Mouse (Mus musculus): ENCODE data around the gene 6430548M08Rik.

Gene 6430548M08Rik

DNA sequence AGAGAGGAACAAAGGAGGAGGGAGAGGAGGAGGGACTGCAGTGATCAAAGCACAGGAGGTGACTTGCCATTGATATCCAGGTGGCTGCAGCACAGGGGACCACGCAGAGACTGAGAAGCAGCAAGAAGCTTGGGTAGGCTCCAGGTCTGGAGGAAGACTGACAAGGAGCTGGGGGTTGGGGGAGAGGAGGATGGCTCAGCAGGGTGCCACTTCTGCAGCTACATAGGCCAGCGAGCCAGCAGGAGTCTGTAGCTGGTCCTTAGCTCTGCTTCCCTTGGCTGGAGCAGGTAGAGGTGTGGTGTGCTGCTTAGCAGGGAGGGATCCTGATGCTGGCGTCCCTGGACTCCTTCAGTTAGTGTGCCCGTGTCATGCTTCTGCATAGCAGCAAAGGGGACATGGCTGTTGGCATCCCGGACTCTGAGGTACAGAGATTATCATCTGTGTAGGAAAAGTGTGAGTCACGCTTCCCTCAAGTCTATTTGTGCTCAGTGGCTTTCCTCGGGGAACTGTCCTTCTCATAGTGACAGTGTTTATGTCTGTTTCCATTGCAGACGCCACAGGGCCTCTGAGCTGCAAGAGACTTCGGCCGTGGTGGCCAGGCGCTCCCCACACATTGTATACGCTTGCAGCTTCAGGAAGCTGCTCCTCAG, 30.8 kb downstream of the 6430548M08Rik start:
- no peak for DNase-seq

DNA sequence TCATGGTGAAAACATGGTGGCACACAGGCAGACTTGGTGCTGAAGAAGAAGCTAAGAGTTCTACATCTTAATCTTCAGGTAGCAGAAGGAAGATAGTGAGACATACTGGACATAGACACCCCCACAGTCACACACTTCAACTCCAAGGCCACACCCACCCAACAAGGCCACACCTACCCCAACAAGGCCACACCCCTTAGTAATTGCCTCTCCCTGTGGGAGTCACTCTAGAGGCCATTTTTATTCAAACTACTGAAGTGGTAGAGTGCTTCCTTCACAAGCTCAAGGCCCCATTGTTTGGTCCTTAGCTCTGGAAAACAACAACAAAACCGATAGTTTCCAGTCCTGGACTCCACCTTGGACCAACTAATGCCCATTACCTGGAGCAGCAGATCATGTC, 32.1 kb downstream of the 6430548M08Rik start:
- DNase-seq: no peak

DNA sequence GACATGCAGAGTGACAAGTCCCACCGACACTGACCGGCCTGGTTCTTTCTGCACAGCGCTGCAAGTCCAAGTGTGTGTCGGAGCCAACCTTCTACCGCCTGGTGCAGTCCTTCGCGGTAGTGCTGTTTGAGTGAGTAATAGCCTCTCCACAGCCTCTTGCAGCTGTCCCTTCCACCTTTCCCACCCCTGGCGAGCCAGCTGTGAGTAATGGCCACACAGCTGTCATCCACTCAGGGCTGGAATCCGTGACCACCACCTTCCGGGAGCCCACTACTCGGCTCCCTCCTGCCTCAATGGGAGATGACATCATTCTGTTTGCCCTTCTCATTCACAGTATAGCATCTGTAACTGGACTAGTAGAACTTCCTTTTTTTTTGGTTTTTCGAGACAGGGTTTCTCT, 36.1 kb downstream of the 6430548M08Rik start:
- no peak for DNase-seq

DNA sequence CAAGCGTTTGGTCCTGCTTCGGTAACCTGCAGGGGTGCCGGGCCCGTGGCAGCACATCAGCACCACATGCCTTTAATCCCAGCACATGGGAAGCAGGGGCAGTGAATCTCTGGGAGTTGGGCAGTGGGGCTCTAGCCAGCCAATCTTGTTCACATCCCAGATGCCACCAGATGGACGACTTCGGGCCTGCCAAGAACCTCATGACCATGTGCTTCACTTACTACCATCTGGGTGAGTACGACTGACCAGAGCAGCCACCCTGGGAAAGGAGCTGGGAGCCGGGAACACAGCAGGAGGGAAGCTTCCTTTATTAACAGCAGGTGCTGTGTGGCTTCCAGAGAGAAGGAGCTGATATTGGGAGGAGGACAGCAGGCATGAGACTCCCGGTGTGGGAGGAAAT, 37.2 kb downstream of the 6430548M08Rik start:
- no peak for DNase-seq

DNA sequence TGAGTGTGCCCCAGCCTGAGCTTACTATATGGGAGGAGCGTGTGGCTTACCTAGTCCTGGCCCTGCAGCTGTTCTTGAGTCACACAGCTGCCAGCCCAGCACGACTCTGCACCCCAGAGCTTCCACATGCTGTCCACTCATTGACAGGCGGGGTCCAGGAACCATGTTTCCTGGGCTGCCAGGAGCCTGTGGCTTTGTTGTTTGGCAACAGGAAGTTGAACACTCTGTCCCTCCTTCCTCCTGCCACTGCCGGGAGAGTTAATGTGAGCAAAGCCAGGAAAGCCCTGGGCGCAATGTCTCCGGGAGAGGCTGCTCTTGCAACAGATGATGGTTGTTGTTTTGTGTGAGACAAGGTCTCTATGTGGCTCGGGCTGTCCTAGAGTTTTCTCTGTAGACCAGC, 38.7 kb downstream of the 6430548M08Rik start:
- DNase-seq: no peak

DNA sequence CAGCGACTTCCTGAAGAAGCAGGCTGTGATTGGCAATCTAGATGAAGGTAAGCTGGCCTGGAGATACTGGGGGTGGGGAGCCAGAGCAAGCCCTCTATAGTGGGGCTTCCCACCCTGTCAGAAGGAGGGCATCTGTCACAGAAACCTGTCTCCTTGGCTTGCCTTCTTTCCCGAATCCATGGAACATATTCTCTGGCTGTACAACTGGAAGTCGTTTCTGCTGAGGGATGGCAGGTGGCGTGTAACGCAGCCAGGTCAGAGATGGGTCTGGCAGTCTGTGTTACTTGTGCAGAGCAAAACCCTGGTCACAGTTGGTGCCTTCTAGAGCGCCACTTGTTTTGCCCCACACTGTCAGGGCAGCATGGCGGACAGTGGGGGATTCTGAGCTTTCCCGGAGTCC, 46.4 kb downstream of the 6430548M08Rik start:
- DNase-seq: no peak

DNA sequence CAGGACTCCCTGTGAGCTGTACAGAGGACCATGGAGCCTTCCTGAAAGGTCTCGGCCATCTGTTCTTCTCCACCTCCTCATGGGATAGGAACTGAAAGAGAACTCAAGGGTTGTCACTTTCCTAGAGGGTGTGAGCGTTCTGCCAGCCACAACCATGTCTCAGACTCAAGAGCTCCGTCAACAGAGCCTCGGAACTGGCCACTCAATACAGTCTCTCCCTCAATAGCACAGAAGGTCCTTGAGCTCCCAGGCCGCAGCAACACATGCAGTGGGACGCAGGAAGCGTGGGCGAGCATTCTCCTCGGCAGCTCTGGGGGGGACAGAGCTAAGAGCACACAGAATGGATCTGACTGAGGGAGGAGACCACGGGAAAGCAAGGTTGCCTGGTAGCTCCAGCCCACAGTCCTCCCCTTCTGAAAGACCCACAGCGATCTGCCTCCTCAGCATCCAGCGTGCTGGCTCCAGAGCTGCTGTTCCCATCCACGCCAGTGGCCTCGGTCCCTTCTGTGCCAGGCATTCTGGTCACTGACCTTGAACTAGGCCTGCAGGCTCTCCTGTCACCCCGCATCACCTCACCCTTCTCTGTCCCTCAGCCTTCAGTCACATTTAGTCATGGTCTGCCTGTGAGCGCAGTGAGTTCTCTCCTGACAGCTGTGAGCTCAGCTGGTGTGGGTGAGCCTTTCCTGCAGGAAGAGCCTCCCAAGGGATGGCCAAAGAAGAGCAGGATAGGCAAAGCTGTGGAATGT, 47.9 kb downstream of the 6430548M08Rik start:
- no peak for DNase-seq

DNA sequence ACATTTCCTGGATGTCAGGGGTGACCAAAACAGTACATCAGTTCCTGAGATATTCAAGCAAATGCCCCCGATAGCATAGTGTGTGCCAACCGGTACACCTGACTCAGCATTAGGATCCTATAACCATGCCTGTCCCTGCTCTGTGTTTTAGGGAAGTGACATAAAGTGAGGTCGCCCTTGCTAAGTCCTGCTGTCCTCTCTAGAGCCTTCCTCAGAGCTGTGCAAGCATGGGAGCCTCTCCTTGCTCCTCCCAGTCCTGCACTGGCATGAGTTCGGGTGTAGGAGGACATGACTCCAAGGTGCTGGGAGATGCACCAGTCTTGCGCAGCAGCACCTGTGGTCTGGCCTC, 48.4 kb downstream of the 6430548M08Rik start:
- DNase-seq: no peak

DNA sequence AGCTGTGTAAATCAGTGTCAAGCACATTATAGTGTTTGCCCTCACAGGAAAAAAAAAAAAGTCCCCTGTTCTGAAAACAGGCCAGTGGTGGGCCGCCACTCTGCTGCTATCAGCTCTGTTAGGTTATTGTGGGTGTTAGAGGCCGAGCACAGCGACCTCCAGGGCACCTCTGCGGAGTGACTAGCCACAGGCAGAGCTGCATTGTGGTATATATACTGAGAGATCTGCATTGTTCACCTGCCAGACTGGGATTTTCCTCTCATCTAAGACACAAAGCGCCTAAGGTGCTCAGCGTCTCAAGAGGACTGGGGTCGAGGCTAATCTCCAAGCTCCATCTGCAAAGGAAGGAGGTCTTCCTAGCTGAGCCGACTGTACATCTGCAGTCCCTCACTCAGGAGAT, 49.4 kb downstream of the 6430548M08Rik start:
- DNase-seq: no peak

DNA sequence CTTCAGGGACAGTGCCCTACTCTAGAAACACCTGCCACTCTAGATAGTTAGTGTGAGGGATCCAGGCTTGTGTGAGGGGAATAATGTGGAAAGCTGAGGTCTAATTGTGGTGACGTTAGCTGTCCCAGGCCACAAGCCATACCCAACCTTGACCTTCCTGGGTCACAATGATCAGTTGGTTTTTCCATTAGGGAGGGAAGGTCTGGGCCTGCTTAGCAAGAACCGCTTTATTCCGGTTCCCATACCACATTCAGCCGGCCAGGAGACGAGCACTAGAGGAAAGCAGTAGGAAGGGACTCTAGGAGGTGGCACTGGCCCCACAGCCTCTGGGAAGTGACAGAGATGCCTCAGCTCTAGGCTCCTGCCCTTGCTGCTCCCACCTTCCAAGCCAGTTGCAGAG, 50.1 kb downstream of the 6430548M08Rik start:
- DNase-seq: no peak

DNA sequence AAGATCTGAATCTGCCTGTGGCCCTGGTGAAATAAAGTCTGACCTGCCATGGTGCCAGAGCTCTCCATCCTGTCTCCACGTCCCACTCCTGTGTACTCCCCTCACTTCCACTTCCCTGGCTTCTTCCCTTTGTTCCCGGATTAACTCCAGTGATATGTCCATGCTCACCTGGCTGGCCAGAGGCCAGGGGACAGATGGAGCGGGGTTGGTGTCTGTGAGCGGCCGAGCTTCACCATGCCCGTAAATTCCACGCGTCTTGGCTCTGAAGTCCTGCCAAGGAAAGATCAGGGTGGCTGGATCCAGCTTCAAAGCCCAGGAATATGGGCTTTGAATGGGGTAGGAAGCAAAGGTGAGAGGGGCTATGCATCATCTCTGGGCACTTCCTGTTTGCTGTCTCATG, 53.2 kb downstream of the 6430548M08Rik start:
- no peak for DNase-seq

DNA sequence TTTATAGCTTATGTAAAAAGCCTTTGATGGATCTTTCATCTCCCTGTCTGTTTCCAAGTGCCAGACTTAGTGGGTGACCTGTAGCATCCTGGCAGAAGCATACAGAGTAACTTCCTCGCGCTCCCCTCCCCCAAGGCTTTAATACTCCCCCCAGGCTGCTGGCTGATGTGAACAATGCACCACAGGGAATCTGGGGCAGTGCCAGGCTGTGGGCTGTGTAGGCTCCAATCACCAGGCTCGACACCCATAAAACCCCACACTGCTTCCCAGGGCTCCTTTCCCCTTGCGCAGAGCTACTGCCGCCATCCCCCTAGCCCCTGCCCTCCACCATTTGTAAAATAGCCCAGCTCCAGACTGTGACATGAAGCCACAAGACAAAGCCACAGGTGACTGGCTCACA, 53.9 kb downstream of the 6430548M08Rik start:
- DNase-seq: no peak

DNA sequence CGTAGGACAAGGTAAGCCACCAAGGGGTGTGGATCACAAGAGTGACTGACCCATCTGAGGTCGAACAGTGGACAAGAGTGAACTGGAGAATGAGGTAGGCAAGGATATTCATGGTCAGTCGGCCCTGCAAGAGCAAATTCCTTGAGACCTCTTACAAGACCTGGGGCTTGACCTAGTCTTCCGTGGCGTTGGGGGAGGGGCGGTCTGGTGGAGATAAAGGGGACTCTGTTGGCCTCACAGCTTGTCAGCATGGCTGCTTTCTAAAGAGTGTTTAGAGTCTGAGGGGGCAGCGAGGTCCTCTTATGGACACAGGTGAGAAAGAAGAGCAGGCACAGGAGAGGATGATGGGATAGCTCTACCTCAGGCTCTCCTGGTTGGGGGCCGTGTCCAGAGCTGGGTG, 55.2 kb downstream of the 6430548M08Rik start:
- no peak for DNase-seq

DNA sequence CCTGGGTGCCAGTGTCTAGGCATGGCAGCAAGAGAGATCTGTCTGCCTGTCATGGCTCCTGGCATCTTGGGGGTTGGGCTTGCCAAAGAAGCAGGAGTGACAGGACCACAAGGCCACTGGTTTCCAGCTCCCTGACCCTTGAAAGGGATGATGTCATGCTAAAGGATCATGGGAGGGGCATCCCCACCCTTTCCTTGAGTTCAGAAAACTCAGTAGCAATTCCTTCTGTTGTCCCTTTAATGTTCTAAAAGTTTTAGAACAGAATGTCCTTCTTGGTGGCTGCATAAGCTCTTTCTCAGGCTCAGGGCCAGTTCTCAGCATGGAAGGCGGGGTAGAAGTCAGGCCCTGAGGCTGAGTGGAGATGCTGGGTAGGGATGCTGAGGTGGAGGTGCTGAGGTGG, 59.2 kb downstream of the 6430548M08Rik start:
- DNase-seq: no peak

DNA sequence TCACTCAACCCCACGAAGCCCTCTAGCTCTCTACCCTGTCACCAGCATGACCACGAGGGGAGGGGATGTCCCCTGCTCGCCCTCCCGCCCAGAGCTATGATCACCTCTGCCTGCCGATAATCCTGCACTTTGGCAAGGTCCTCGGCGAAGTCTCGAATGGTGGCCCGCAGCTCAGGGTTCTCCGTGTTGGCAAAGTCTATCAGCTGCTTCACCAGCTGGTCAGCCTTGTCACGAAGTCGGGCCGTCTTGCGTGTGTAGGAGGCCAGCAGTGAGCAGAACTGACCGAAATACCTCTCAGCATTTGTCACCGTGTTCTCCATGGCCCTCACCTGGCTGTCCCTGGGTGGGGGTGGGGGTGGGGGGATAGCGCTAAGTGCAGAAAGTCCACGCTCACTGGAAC, 60.7 kb downstream of the 6430548M08Rik start:
- DNase-seq: no peak

DNA sequence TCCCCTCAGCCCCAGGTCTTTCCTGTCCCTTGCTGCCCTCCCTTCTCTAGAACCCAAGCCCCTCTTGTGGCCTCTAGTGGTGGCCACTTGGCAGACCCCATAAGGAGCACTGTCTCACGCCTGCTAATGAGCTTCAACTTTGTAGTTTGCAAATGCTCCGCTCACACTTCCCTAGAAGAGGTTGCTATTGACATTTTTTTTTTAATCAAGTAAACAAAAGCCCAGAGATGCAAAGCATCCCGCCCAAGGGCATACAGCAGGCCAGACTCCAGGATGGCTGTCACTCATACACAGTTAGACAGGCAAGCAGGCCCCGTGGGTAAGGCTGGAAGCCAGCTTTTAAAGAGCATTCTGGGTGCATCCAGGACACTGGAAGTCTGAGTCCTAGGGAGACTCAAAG, 62.7 kb downstream of the 6430548M08Rik start:
- no peak for DNase-seq

DNA sequence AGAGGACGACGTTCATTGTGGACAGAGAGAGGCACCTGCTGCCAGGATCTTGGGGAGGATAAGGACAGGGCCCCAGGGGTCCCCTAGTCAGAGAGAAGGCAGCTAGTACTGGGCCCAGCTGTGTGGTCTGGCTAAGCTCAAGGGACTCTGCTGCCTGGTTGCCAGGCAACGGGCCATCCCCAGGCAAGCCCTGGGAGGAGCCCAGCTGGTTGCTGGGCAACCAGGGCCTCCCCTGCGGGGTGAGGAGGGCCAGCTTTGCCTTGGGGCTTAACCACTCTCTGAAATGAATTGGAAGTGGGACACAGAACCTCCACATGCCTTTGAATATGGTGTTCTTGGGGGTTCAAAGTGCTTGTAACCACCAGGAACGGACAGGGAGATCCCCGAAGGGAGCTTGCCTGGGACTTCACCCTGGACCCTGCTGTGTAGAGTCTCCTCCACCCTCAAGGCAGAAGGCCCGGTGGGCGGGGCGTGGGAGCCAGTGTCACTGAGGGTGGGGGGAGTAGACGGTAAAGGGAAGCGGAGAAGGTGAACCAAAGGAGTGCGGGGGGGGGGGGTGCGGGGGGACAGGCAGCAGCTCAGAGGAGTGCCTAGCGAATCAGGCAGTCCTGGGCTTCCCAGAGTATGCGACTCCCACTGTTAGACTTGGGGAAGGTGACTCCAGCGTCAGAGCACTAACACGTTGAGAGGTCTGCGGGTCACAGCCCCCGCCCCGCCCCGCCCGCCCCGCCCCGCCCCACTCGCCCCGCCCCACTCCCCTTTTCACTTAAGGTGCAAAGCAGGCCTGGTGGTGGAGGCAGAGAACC, 63.6 kb downstream of the 6430548M08Rik start, which contains the start of gene Fam92b:
Gene Fam92b (minus strand): TSS at position 149 of the 806 bp plus-strand sequence.
- DNase-seq: peak; percentile 17 to 23

DNA sequence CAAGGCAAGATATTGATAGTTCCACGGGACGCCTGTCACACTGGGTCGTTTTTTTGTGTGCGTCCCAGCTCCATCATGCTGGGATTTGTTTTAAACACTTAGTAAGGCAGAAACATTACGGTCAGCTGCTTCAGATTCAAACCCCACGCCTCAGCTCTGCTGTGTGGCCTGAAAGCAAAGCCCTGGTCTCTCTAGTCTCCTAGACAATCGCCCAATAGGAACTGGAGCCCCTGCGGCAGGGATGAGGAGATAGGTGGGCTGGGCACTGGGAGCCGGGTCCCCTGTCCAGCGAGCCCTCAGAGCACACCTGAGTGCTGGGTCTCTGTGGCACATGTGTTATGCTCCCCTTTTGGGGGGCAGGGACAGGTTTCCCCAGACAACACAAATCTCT, 64.2 kb downstream of the 6430548M08Rik start:
- DNase-seq: no peak

DNA sequence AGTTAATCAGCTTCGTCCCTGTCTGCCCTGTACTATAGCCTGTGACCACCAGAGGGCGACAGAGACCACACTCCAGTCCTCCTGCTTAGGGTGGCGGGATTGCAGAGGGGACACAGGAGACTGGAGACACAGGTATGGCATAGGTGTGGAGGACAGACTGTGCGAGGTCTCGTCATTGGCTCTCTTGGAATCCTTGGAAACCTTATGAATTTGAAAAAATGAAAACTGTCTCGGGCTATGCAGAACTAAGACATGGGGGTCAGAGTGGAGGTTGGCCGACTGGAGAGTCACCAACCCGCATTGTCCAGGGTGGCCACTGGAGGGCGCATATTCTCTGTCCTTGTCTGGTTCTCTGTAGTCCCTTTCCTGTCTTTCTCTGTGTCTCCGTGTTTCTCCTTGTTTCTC, 65.1 kb downstream of the 6430548M08Rik start:
- peak; percentile 61 to 84 for DNase-seq

DNA sequence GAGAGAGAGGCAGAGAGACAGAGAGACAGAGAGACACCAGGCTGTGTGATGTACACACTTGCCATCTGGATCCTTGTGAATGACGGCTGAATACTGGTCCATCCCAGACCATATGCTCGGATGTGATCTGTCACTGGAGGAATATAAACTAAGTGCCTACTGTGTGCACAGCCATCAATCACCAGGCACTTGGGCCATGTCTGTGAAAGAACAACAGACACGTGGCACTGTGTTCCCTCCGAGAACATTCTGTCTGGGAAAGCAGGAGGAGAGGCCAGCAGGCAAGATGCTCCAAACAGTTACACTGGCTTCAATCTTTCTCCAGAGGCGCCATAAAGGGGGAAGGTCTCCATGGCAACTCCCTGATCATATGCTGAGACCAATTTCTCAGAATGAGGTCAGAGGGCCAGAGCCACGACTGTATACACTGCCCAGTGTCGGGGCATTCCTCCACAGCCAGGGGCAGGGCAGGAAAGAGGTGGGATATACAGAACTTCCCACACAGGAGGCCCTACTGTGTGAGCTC, 66.6 kb downstream of the 6430548M08Rik start:
- no peak for DNase-seq

DNA sequence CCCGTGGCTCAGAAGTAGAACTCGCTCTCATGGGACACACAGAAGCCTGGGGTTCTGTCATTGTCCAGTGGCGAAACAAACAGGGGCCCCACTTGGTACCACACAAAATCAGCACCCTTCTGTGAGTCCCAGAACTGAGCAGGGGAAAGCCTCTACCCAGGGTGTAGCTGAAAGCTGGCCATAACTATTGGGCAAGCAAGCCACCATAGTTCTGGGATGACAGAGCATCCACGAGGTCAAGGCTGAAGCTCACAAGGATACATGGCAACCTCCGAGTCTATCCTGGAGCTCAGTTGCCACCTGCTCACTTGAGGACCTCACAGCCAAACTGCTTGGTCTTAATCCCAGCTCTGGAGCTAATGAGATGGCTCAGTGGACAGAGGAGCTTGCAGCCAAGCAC, 67.3 kb downstream of the 6430548M08Rik start:
- no peak for DNase-seq

DNA sequence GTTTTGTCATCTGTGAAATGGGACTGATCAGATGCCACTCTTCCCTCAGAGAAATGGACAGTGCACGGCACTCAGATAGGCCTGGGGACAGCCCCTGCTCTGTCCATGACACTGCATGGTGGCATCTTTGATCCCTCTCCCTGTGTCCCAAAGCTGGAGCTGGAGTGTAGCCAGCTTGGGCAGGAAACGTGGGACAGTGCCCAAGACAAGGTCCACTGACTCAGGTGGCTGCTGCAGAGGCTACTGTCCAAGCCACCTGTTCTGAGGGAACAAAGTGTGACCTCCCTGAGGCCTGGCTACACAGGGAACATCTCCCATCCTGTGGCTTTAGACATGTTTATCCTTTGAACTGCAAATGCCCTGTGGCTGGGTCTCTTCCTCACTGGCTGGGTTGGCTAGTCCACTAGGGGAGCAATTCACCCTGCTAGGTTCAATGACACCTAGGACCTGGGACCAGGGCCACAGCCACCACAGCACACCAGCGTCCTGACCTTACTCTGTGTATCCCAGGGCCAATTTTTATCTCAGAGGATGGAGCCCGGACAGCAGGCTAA, 68.0 kb downstream of the 6430548M08Rik start:
- DNase-seq: no peak

DNA sequence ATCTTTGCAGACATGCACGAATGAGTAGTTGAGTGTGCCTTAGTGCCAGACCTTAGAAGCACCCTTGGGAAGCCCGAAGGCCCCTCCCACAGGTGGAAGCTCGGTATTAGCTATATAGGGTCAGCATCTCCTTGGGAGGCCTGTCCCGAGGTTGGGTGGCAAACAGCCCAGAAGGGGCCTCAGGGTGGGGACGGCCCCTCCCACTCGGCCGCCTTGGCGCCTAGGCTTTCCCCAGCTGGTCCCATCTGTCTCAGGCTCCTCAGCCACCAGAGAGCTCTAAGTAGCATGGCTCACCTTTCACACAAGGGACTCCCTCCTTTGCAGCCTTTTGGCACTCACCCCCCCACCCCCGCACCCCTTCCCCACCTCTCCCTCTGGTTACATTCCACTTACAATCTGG, 70.4 kb downstream of the 6430548M08Rik start:
- no peak for DNase-seq

All from spleen, adult 18-20 months (tissue).